Mouse (Mus musculus) kidney, embryonic 14.5 days (tissue): ENCODE measurements around the gene Kcnk18. TPM values are rescaled to one million over a fixed set of nuclear protein-coding genes. Genes with fewer than 3 reads are reported as not detected.
A peak's percentile ranks its signal among the peaks of the same experiment; 100 is the strongest.

ENCODE experiments used
- ATAC-seq: fragments of 200-750 bp; cut with Nextera tagmentation; 2 replicates; pipeline ENCODE4 v1.8.0; 2017; ENCODE audit warnings: moderate number of reproducible peaks, mild to moderate bottlenecking, moderate TSS enrichment, moderate library complexity; ENCODE audit not compliant: low FRiP score, low TSS enrichment
- H3K27ac ChIP-seq: fragments of 300-500 bp; sonication (generic); 2 replicates; pipeline ENCODE4 v1.5.1; 2014; ENCODE audit warnings: low read depth, mild to moderate bottlenecking, low read length, moderate library complexity, mixed read lengths
- H3K27me3 ChIP-seq: fragments of 300-500 bp; sonication (generic); 2 replicates; pipeline ENCODE4 v1.6.1; 2014; ENCODE audit warnings: mild to moderate bottlenecking, low read length; ENCODE audit not compliant: control insufficient read depth, insufficient read depth
- H3K36me3 ChIP-seq: fragments of 300-500 bp; sonication (generic); 2 replicates; pipeline ENCODE4 v1.6.1; 2014; ENCODE audit warnings: low read length, mixed read lengths; ENCODE audit not compliant: control insufficient read depth, insufficient read depth
- H3K4me1 ChIP-seq: fragments of 300-500 bp; sonication (generic); 2 replicates; pipeline ENCODE4 v1.6.1; 2014; ENCODE audit warnings: low read length, mixed read lengths; ENCODE audit not compliant: control insufficient read depth, insufficient read depth
- H3K4me2 ChIP-seq: fragments of 300-500 bp; sonication (generic); replicated peaks from 2 replicates; pipeline ENCODE4 v1.6.1; 2014; ENCODE audit warnings: low read depth, mild to moderate bottlenecking, low read length
- H3K4me3 ChIP-seq: fragments of 300-500 bp; sonication (generic); 2 replicates; pipeline ENCODE4 v1.5.1; 2014; ENCODE audit warnings: mild to moderate bottlenecking, low read length
- H3K9ac ChIP-seq: fragments of 300-500 bp; sonication (generic); 2 replicates; pipeline ENCODE4 v1.6.1; 2014; ENCODE audit warnings: low read depth, mild to moderate bottlenecking, low read length, moderate library complexity
- H3K9me3 ChIP-seq: fragments of 300-500 bp; sonication (generic); 2 replicates; pipeline ENCODE4 v1.6.1; 2016; ENCODE audit warnings: low read length; ENCODE audit not compliant: control insufficient read depth
- WGBS: fragments of 180-500 bp; shearing (Covaris S2); extraction: QIAGEN DNeasy Blood & Tissue Kit; methylation state at CpG from one replicate; pipeline ENCODE4 v1.1.7; 2014; 5-methylcytosine and 5-hydroxymethylcytosine counted together
- polyA plus RNA-seq: library from polyadenylated mRNA; unstranded; fragments of >200 nt; fragmentation: Nextera tagmentation; extraction: Ambion mirVana; gene quantifications from 2 replicates; pipeline ENCODE4 v1.2.1, GENCODE M21; 2014

Gene Kcnk18
- polyA plus RNA-seq, 1 experiment from 2014 or later: not detected

DNA sequence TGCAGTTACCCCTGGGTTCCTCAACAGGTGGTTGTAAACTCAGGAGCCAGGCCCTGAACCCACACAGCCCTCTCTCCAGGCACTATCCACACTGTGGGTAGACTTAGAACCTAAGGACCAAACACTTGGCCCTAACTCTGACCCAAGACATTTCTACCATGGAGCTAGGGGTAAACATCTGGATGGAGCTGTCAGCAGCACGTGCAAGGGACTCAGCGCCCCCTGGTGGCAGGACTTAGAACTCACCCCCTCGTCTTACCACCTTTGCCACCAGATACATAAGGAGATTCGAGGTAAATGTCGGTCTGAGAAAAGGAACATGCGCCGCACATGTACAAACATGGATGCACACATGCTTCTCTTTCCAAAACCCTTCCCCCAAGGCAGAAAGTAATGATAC is 20.9 kb upstream of the Kcnk18 start:
- H3K4me3 ChIP-seq: no peak overlapping the region
- no peak overlapping the region for H3K27ac ChIP-seq
- WGBS: 43% methylated on average over 7 of the region's 7 CpGs
- ATAC-seq: no peak
- peaks cover 9% of the 10 kb centered on the region for H3K9me3 ChIP-seq
- H3K4me1 ChIP-seq: 0 out of 2 replicates have a peak, but pooled peaks cover 5% of the 10 kb centered on the region
- no peak overlapping the region for H3K4me2 ChIP-seq
- H3K36me3 ChIP-seq: no peaks in the 10 kb centered on the region
- peaks cover 51% of the 10 kb centered on the region for H3K27me3 ChIP-seq
- H3K9ac ChIP-seq: no peak overlapping the region

DNA sequence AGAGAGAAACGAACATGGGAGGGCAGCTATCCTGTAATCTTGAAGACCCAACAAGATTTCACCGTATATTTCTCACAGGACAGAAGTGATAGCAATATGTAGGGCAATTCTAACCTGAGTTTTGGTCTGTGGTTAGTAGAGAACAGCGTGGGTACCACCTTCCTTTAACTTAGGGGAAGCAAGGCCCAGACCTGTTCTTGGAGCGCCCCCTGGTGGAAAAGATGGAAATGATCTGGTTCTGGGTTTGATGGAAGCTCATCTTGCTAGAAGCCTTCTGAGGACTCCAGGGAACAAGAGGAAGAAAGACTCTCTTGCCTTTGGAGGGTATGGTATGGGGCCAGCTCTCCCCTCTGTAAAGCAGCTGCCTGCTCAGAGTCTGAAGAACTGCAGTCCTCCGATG is 10.5 kb upstream of the Kcnk18 start:
- H3K4me1 ChIP-seq: no peaks in the 10 kb centered on the region
- 29% methylated on average over 5 of the region's 5 CpGs for WGBS
- H3K36me3 ChIP-seq: no peaks in the 10 kb centered on the region
- H3K4me3 ChIP-seq: no peak overlapping the region
- no peaks in the 10 kb centered on the region for H3K27me3 ChIP-seq
- H3K27ac ChIP-seq: no peak overlapping the region
- peak; percentile 68; the same call in 1 of the 2 replicates for ATAC-seq
- H3K4me2 ChIP-seq: no peak overlapping the region
- H3K9ac ChIP-seq: no peak overlapping the region
- H3K9me3 ChIP-seq: no peaks in the 10 kb centered on the region

DNA sequence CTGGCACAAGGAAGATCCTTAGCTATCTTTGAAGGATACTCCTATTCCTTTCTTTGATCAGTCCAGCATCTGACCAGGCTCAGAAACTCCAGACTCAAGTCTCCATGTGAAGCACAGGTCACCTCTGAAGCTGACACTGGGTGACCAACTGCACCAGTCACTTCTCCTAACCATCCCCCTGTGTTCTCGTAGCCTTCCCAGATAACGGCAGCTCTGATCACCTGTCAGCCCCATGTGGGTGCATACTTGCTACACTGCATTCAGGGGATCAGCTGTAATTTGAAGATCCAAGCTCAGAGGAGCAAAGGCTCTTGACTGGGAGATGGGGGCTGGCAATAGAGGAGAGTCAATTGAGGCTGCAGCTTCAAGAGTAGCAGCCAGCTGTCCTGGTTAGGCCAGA is 10.0 kb upstream of the Kcnk18 start:
- H3K36me3 ChIP-seq: no peaks in the 10 kb centered on the region
- WGBS: 60% methylated on average over 2 of the region's 2 CpGs
- H3K9ac ChIP-seq: no peak overlapping the region
- H3K27ac ChIP-seq: no peak overlapping the region
- no peaks in the 10 kb centered on the region for H3K9me3 ChIP-seq
- no peaks in the 10 kb centered on the region for H3K27me3 ChIP-seq
- H3K4me1 ChIP-seq: no peaks in the 10 kb centered on the region
- H3K4me2 ChIP-seq: no peak overlapping the region
- no peak overlapping the region for H3K4me3 ChIP-seq
- ATAC-seq: no peak

GRCm38 (mm10) chr19:59216891-59217290 is 2.1 kb upstream of the Kcnk18 start:
- 87% methylated on average over 3 of the region's 3 CpGs for WGBS
- ATAC-seq: no peak

GRCm38 (mm10) chr19:59221131-59221530 is 2.1 kb downstream of the Kcnk18 start:
- 66% methylated on average over 3 of the region's 3 CpGs for WGBS
- Histone ChIP-seq H3K4me2 (no peak overlapping the region), H3K9ac (no peak overlapping the region), H3K36me3 (no peaks in the 10 kb centered on the region), H3K27me3 (no peaks in the 10 kb centered on the region), H3K4me3 (no peak overlapping the region), H3K9me3 (no peaks in the 10 kb centered on the region), H3K4me1 (no peaks in the 10 kb centered on the region), H3K27ac (no peak overlapping the region)
- no peak for ATAC-seq

More at GRCm38 (mm10) chr19:59216891-59217290, 2.1 kb upstream of the Kcnk18 start:
- no peaks in the 10 kb centered on the region for H3K4me1 ChIP-seq
- no peak overlapping the region for H3K27ac ChIP-seq
- no peaks in the 10 kb centered on the region for H3K36me3 ChIP-seq
- no peak overlapping the region for H3K4me3 ChIP-seq
- H3K9ac ChIP-seq: no peak overlapping the region
- no peaks in the 10 kb centered on the region for H3K9me3 ChIP-seq
- H3K27me3 ChIP-seq: no peaks in the 10 kb centered on the region
- no peak overlapping the region for H3K4me2 ChIP-seq

DNA sequence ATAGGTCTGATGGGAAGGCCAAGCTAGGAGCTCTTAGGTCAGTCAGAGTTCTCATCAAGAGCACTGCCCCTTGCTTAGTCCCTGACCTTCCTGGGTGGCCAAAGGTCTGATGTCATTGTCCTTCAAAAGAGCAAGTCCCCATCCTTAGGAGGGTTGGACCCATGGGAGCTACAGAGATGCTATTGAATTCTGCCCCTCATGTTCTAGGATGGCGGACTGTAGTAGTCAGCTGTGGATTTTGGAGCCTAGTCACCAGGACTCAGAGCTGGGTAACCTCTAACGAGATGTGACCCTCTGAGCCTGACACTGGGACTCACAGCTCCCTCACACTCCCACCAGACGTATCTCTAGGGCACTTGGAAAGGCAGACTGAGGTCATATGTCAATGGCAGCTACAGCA is 9.4 kb downstream of the Kcnk18 start:
- Histone ChIP-seq H3K27ac (no peak overlapping the region), H3K9me3 (no peaks in the 10 kb centered on the region), H3K9ac (no peak overlapping the region), H3K36me3 (no peaks in the 10 kb centered on the region), H3K4me1 (no peaks in the 10 kb centered on the region), H3K4me3 (no peak overlapping the region), H3K27me3 (no peaks in the 10 kb centered on the region), H3K4me2 (no peak overlapping the region)
- 61% methylated on average over 3 of the region's 3 CpGs for WGBS
- ATAC-seq: no peak

GRCm38 (mm10) chr19:59232786-59233185 is 13.8 kb downstream of the Kcnk18 start:
- H3K4me1 ChIP-seq: no peaks in the 10 kb centered on the region
- no peaks in the 10 kb centered on the region for H3K27me3 ChIP-seq
- H3K4me2 ChIP-seq: no peak overlapping the region
- ATAC-seq: peak; percentile 39; the same call in 1 of the 2 replicates
- no peak overlapping the region for H3K27ac ChIP-seq
- no peaks in the 10 kb centered on the region for H3K9me3 ChIP-seq
- no peaks in the 10 kb centered on the region for H3K36me3 ChIP-seq
- no peak overlapping the region for H3K9ac ChIP-seq
- no peak overlapping the region for H3K4me3 ChIP-seq
- 52% methylated on average over 5 of the region's 5 CpGs for WGBS

DNA sequence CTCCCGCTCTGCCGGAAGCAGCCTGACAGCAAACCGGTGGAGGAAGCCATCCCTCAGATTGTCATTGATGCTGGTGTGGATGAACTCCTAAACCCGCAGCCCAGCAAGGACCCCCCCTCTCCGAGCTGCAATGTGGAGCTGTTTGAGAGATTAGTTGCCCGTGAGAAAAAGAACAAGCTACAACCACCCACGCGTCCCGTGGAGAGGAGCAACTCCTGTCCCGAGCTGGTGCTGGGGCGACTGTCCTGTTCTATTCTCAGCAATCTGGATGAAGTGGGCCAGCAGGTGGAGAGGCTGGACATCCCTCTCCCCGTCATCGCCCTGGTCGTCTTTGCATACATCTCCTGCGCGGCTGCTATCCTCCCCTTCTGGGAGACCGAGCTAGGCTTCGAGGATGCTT is 16.0 kb downstream of the Kcnk18 start:
- Histone ChIP-seq H3K27ac (no peak overlapping the region), H3K4me2 (no peak overlapping the region), H3K9ac (no peak overlapping the region), H3K4me1 (no peaks in the 10 kb centered on the region), H3K4me3 (no peak overlapping the region), H3K27me3 (no peaks in the 10 kb centered on the region), H3K9me3 (no peaks in the 10 kb centered on the region), H3K36me3 (no peaks in the 10 kb centered on the region)
- 83% methylated on average over 18 of the region's 18 CpGs for WGBS
- ATAC-seq: no peak

- H3K4me3 ChIP-seq: no peak overlapping the region
- H3K9me3 ChIP-seq: no peaks in the 10 kb centered on the region
- 73% methylated on average over 6 of the region's 6 CpGs for WGBS
- H3K4me2 ChIP-seq: no peak overlapping the region
- no peaks in the 10 kb centered on the region for H3K27me3 ChIP-seq
- ATAC-seq: no peak
- no peaks in the 10 kb centered on the region for H3K4me1 ChIP-seq
- no peak overlapping the region for H3K9ac ChIP-seq
- no peaks in the 10 kb centered on the region for H3K36me3 ChIP-seq
- no peak overlapping the region for H3K27ac ChIP-seq
Observed at GRCm38 (mm10) chr19:59236046-59236445, 17.0 kb downstream of the Kcnk18 start.
